Mouse (Mus musculus): ENCODE measurements around the gene Noct.

DNA sequence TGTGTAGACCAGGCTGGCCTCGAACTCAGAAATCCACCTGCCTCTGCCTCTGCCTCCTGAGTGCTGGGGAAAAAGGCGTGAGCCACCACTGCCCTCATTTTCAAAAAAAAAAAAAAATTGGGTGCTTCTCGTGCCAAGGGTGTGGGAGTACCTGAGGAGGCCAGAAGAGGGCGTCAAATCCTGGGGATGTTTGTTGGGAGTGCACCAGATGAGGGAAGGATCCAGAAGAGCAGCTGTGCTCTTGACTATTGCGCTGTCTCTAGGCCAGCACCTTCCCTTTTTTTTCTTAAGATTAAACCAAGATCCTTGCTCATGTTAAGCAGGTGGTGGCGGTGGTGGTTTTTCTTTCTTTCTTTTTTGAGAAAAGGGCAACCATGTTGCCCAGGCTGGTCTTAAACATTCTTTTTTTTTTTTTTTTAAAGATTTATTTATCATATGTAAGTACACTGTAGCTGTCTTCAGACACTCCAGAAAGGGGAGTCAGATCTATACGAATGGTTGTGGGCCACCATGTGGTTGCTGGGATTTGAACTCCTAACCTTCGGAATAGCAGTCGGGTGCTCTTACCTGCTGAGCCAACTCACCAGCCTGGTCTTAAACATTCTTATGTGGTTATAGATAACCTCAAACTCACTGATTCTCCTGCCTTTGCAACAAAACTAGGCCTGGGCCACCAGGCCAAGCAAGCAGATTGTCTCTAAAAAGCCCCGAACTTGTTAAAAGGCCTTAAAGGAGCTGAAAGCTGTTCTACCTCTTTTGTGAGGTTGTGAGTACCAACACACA lies 4.0 kb downstream of the Noct start:
- TF ChIP-seq HCFC1 (IDR thresholded peaks at IDR 0.05; ENCODE audit: borderline replicate concordance, insufficient read depth, low read length) (no peak), CHD2 (IDR thresholded peaks at IDR 0.05; ENCODE audit: low read depth, low read length) (no peak), ZC3H11A (IDR thresholded peaks at IDR 0.05; ENCODE audit: borderline replicate concordance, low read depth, low read length) (0 out of 2 replicates have a peak, but pooled peaks have one; percentile 17), ZNF384 (IDR thresholded peaks at IDR 0.05; ENCODE audit: low read depth, low read length) (peak; percentile 85)
